Mouse (Mus musculus): ENCODE data around the gene Fam92a. TPM values are rescaled to one million over a fixed set of nuclear protein-coding genes. Genes with fewer than 3 reads are reported as not detected.
A peak's percentile ranks its signal among the peaks of the same experiment; 100 is the strongest.
"Not testable (repeated sequence)": the region's sequence is repeated elsewhere in the genome, so short reads cannot be mapped to it uniquely, and the experiment has no call there.

Fam92a gene
- total RNA-seq (2018; cell fraction: chromatin; rRNA removed) = 10 to 100 TPM in 8 of 26 experiments, 1 to 10 TPM in 18; 2.2 to 34.7 (median 7.9) TPM
- total RNA-seq (2018; cell fraction: cytosol; rRNA removed) = 10 to 100 TPM in 5 of 26 experiments, 1 to 10 TPM in 21; 3.9 to 16.4 (median 7.0) TPM
- total RNA-seq (2018; cell fraction: nucleus; rRNA removed) = 10 to 100 TPM in 2 of 26 experiments, 1 to 10 TPM in 24; 1.6 to 18.0 (median 4.6) TPM
- 5.0 to 19.5 TPM (median 14.1 TPM) in 3 replicates for polyA plus RNA-seq (2018)

DNA sequence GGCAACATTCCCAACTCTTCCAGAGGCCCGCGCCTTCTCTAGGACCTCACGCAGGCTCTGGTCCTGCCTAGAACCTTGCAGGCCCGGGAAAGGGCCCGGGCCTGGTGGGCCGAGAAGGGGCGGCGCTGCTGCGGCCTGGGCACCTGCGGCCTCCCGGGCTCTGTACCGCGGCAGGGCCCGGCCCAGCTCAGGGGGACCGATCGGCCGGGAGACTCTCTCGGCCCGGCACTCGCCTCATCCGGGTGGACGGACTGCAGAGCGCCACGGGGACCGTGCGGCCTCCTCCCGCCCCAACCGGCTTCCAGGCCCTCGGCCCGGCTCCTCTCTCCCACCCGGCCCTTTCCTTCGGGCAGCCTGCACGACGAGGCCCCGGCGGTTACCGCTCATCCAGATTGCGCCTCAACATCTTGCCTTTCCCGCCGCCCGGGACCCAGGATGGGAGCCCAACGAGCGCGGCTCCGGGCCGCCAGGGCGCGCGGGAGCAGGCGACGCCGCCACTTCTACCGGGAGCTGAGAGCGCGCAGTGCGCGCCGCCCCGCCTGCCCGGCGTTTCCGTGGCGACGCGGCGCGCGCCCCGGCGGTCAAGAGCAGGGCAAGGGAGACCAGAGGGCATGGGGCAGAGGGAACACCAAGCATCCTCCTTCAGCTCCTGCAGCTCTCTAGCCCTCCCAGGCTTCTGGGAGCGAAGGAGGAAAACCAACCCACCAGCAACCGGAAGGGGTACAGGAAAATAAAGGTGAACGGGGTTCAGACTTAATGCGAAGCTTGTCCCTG, at the start of gene Fam92a:
TSS of gene Fam92a (minus strand) at position 698 of the 774 bp plus-strand sequence.
- Histone ChIP-seq H3K4me3 (ENCODE audit: inconsistent target) (peak within 1 kb of the TSS; percentile 31), H3K36me3 (ENCODE audit: inconsistent target) (no peaks in the 10 kb centered on the region), H3K27ac (no peak within 1 kb of the TSS), H3K79me2 (ENCODE audit: inconsistent target) (no peaks in the 10 kb centered on the region)
- 2% methylated on average over 74 of the region's 74 CpGs for WGBS (ENCODE audit: missing documents)

DNA sequence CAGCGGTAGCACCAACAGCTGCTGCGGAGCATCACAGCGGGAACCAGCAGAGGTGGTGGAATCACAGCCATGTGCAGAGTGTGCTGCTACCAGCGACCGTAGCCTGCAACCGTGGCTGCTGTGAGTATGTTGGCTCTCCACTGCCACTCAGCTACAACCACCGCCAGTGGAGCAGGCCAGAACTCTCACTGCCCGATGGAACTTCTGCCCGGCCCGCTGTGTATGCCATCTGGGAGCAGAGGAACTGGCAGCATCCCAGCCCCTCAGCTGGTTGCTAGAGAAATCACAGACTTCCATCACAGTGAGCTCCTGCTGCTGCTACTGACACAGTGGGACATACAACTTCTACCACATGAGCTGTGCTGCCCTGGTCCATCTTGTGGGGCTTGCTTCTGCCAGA, 7.2 kb upstream of the Fam92a start:
- Histone ChIP-seq H3K4me3 (ENCODE audit: inconsistent target) (no peak overlapping the region), H3K27ac (no peak overlapping the region), H3K79me2 (ENCODE audit: inconsistent target) (no peaks in the 10 kb centered on the region), H3K36me3 (ENCODE audit: inconsistent target) (no peaks in the 10 kb centered on the region)
- 96% methylated on average over 9 of the region's 10 CpGs for WGBS (ENCODE audit: missing documents)

DNA sequence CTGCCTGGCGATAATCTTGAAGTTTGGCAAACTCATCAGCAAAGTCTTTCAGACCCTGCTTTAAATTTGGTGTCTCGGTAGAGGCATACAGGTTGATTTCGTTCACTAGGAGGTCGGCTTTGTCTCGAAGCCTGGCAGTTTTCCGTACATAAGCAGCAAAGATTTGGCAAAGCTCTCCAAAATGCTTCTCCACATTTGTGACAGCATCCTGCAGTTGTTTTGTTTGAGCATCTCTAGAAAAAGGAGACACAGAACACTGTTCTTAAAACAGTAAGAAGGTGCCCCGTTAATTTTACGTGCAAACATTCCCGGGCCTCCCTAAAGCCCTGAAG, 863 bp downstream of the Fam92a start:
- Histone ChIP-seq H3K79me2 (ENCODE audit: inconsistent target) (no peaks in the 10 kb centered on the region), H3K4me3 (ENCODE audit: inconsistent target) (peak overlapping the region; percentile 31), H3K36me3 (ENCODE audit: inconsistent target) (no peaks in the 10 kb centered on the region), H3K27ac (no peak overlapping the region)
- 33% methylated on average over 9 of the region's 9 CpGs for WGBS (ENCODE audit: missing documents)

DNA sequence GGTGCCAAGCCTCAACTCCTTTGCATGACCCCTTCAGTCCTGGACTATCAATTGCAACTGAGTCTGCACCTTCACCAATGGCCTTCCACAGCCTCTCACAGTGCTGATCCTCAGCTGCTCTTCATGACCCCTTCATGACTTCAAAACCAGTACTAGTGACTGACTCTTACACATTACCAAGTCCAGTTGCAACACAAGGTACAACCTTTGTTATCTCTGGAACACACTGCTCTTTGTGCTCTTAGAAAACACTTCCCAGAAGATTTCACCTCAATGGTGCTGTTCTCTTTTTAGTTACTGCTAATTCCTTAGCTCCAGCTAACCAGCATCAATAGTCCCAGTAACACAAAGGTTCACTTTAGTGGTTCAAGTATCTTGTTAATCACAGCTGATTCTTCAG, 24.2 kb downstream of the Fam92a start:
- no peak overlapping the region for H3K4me3 ChIP-seq (ENCODE audit: inconsistent target)
- no peaks in the 10 kb centered on the region for H3K36me3 ChIP-seq (ENCODE audit: inconsistent target)
- H3K27ac ChIP-seq = no peak overlapping the region
- no peaks in the 10 kb centered on the region for H3K79me2 ChIP-seq (ENCODE audit: inconsistent target)

DNA sequence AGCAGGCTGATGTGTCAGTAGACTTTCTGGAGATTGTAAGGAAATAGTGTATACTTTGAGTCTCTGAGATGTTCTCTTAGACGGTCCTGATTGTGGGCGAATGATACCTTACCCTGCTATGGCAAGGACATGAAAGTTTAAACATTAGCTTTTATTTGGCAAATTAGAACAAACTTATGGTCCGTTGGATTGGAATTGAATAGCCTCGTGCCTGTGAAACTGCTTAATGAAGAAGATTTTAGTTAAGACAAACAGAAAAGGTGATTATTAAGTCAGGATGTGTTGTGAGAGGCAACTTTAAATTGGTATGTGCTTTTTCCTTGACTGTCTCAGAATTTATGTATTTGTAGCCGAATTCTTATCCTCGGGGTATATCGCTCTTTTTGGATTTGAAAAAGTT, 30.3 kb downstream of the Fam92a start:
- not testable (repeated sequence) for H3K79me2 ChIP-seq (ENCODE audit: inconsistent target); H3K4me3 ChIP-seq (ENCODE audit: inconsistent target); H3K27ac ChIP-seq; H3K36me3 ChIP-seq (ENCODE audit: inconsistent target)
- WGBS (ENCODE audit: missing documents) = 92% methylated on average over 5 of the region's 7 CpGs

DNA sequence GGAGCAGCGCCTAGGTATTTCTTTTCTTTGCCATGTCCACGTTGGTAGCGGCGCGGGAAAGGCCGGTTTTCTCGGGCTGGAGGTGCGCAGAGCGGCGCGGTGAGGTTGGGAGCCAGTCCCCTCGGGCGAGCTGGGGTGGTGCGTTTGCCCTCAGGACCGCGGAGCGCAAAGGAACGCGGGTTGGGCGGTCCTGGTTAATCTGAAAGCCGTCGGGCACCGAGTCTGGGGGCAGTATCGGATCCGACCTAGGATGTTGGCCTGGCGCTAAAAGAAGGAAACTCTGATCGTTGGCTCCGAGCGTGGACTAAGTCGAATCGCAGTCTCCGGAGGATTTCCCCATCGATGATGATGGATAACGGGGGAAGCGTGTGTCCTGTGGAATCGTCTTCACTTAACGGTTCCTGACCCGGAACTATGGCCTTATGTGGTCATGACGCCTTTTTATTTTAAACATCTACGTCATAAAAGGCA, 31.2 kb downstream of the Fam92a start:
- not testable (repeated sequence) for H3K79me2 ChIP-seq (ENCODE audit: inconsistent target); H3K27ac ChIP-seq
- H3K4me3 ChIP-seq (ENCODE audit: inconsistent target) = peak overlapping the region; percentile 25

DNA sequence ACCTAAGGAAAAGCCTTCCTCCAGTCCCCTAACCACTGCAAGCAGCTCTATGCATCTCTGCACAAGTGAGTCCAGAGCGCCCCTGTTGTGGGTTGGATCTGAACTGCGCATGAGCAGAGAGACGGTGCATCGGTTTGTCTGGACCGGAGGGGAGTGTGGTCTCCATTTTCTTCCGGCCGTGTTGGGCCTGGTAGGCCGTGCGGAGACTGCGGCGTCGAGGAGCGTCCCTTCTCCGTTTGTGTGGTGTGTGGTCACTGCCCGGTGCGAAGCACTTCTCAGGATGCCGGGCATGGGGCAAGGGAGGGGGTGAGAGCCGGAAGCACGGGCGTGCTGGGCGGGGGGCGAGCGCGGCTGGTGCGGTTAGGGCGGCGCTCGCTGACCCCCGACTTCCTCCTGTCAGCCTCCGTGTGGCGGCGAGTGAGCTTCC, 31.7 kb downstream of the Fam92a start, which contains the start of gene Rbm12b1:
TSS of gene Rbm12b1 (plus strand) at position 124 of the 427 bp plus-strand sequence.
- H3K36me3 ChIP-seq (ENCODE audit: inconsistent target); H3K79me2 ChIP-seq (ENCODE audit: inconsistent target); H3K27ac ChIP-seq: not testable (repeated sequence)
- H3K4me3 ChIP-seq (ENCODE audit: inconsistent target) = peak within 1 kb of the TSS; percentile 32
- WGBS (ENCODE audit: missing documents) = 5% methylated on average over 5 of the region's 32 CpGs

More for the DNA sequence above, 31.2 kb downstream of the Fam92a start:
- H3K36me3 ChIP-seq (ENCODE audit: inconsistent target) = not testable (repeated sequence)
- 10% methylated on average over 14 of the region's 40 CpGs for WGBS (ENCODE audit: missing documents)

Other genes with a start within 250 kb of the Fam92a start
- not detected in 3 replicates for gene Gm10604, start 190.8 kb downstream of the Fam92a start, polyA plus RNA-seq (2018)
- gene Rbm12b2, start 82.6 kb downstream of the Fam92a start, polyA plus RNA-seq (2018) = 5.6 to 9.8 TPM (median 8.6 TPM) in 3 replicates
- gene Rbm12b1, start 31.8 kb downstream of the Fam92a start, polyA plus RNA-seq (2018) = 2.2 to 5.3 TPM (median 2.6 TPM) in 3 replicates

Measured in macrophage (primary cell).